Mouse (Mus musculus): ENCODE data around the gene Nbl1.

The Nbl1 gene

DNA sequence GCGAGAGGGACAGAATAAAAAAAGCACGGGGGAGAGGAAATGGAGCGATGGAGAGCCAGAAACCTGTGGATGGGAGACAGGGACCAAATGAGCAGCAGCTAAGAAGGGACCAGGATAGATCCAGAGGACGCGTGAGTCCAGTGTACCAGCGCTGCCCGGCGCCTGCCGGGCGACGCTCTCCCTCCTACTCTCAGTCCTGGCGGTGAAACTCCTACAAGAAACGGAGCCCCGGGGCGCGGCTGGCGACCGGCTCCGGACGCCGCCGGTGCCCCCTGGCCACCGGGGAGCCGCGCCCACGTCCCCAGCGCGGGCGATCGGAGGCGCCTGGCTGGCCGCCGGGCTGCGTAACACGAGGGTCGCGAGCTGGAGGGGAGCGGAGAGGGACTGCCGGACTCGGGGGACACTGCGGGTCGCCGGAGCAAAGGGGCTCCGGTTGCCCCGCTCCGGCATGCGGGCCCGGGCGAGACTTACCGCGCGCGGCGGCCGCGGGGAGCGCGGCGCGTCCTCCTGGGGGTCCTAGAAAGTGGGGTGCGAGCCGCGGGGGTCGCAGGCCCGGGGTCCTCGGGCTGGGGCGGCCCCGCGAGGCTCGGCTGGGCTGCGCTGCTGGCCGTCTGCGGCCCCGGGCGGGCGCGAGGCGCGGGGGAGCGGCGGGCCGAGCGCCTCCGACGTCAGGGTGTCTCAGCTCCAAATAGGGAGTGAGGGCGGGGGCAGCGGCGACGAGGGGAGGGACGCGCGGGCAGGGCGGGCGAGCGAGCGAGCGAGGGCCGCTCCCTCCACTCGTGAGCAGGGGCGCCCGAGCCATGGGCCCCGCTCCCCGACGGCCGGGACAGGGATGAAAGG lies at the start of gene Nbl1:
Nbl1 (minus strand) TSS at position 638 of the 840 bp plus-strand sequence.
- DNase-seq (ENCODE audit: low spot score in 2 of 2): no peak

GRCm38 (mm10) chr4:139141785-139142184 lies 49.0 kb upstream of the Nbl1 start:
- no peak for DNase-seq (ENCODE audit: low spot score in 2 of 2)

DNA sequence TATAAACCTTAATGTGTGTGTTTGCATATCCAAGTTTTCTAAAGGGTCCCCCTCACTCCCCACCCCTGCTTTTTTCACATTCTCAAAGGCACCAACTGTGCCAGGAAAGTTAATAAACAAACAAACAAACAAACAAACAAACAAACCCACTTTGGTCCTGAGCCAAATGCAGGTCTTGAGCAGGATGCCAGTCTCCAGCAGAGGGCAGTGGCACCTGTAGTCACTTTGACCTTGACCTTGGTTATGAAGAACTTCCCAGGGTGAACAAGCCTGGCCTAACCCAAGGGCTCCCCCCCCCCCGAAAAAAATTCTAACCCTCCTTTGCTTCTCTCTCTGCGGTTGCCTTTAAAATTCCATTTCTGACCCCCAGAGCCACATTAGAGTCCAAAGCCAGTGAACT lies 47.5 kb upstream of the Nbl1 start:
- DNase-seq (ENCODE audit: low spot score in 2 of 2): no peak

GRCm38 (mm10) chr4:139136011-139136410 lies 43.2 kb upstream of the Nbl1 start:
- DNase-seq (ENCODE audit: low spot score in 2 of 2): no peak

DNA sequence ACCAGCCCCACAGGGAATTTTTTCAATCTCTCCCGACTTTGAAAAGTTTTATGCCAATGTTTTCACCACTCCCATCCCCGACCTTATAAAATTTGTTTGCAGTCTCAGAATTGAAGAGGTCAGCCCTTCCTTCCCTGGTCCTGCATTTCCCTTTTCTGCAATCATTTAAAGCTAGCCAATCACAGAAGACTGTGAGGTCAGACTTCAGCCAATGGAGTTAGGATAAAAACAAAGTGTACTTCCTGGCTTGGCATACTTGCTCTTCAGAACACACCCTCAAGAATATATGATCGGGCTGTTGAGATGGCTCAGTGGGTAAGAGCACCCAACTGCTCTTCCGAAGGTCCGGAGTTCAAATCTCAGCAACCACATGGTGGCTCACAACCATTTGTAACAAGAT lies 40.3 kb upstream of the Nbl1 start:
- no peak for DNase-seq (ENCODE audit: low spot score in 2 of 2)

DNA sequence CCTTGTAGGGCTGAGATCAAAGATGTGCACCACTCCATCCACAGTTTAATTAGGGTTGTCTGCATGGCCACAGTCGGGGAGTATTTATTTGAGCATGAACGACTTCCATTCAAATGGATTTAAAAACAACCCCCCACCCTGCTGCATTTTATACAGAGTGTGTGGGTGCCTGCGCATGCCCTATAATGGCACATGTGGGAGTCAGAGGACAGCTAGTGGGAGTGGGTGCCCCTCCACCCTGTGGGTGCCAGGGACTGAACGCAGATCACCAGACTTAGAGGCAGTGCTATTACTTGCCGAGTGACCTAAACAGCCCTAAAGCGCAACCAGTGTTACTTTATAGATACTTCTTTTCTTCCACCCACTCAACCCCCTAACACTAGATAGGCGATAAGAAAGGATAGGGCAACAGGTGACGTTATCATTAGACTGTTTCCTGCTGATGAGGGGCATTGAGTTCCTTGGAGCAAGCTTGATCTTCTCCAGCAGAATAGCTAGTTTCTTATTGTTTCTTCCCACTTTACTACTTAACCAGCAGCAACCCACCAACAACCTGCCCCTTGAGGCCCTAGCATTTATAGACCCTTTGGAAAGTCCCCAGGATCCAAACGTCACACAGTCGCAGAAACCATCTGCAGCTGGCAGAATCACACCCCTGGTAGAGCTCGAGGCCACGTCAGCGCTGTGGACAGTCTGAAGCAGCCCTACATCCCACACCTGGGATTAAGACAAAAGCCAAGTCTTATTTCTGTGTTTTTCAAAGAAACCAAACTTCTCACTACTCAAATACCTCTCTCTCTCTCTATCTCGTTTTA lies 39.3 kb upstream of the Nbl1 start:
- peak in 1 of 2 experiments; percentile 12 for DNase-seq (ENCODE audit: low spot score in 2 of 2)

GRCm38 (mm10) chr4:139130701-139131549 lies 38.1 kb upstream of the Nbl1 start, which contains the start of gene Minos1:
Gene Minos1 (minus strand): TSS chr4:139131113.
- peak; percentile 94 to 98 for DNase-seq (ENCODE audit: low spot score in 2 of 2)

GRCm38 (mm10) chr4:139129806-139130700 lies 37.3 kb upstream of the Nbl1 start:
- peak in 1 of 2 experiments; percentile 13 for DNase-seq (ENCODE audit: low spot score in 2 of 2)

- no peak for DNase-seq (ENCODE audit: low spot score in 2 of 2)
Observed at GRCm38 (mm10) chr4:139126475-139126874, 33.7 kb upstream of the Nbl1 start.

- no peak for DNase-seq (ENCODE audit: low spot score in 2 of 2)
Observed at GRCm38 (mm10) chr4:139124940-139125339, 32.1 kb upstream of the Nbl1 start.

DNA sequence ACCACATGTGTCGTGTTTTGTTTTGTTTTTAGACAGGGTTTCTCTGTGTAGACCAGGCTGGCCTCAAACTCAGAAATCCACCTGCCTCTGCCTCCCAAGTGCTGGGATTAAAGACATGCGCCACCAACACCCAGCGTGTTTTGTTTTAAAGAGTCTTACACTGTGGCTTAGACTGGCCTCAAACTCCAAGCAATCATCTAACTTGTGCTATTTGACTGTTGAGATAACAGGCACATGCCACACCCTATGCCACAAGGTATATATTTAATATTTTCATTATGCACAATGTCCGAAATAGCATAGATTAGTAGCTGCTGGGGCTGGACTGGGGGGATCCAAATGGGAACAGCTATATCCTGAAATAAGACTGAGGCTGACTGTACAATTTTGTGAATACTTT lies 29.8 kb upstream of the Nbl1 start:
- DNase-seq (ENCODE audit: low spot score in 2 of 2): no peak

GRCm38 (mm10) chr4:139120998-139121397 lies 28.2 kb upstream of the Nbl1 start:
- DNase-seq (ENCODE audit: low spot score in 2 of 2): no peak

DNA sequence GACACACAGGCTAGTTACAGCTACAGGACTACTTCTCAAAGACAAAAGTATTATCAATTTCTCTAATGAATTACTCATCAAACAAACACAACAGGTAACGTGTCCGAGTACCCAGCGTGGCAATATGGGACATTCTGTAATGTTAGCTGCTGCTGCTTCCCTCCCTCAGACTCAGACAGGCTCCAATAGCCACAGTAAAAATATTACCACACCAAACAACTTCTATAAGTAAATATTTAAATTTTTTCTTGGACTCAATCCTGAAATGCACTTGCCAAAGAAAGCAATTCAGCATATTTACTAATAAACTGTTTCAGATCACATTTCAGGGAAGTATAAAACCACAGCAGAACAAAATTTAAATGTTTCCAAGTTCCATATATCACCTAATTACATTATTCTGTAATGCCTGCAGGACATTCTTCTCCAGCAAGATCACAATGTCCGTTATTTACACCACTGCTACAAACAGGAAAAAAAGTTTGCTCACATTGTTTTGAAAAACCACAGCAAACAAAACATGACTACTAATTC lies 27.6 kb upstream of the Nbl1 start:
- no peak for DNase-seq (ENCODE audit: low spot score in 2 of 2)

DNA sequence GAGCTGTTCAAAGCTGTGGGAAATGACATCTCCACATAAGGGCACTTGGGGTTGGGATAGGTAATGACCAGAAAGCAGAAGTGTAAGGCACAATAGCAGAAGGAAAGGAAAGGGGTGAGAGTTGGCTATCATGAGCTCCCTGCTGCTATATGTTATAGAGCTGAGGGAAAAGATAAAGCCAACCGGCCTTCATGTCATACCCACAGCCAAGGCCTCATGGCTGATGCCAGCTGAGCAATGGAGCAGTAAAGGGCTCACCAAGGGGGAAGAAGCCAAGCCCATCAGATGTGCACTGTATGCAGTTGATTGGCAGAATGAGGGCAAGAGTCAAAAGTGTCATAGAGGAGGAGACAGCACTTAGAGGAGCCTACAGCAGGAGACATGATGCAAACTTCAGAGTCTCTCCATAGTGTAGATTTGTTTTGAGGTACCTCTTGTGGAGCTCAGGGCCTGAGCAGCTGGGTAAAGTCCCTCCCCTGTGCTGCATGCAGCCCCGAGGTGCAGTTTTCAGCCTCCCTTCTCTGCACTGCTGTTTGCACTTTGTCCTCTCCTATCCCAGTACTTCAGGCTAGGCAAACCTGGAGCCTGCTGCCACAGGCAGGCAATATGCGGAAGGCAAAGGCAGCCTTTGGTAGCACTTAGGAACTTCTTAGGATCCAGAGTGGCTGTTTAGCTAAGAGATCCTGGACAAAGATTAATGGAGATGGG lies 23.7 kb upstream of the Nbl1 start:
- no peak for DNase-seq (ENCODE audit: low spot score in 2 of 2)

GRCm38 (mm10) chr4:139115721-139116120 lies 22.9 kb upstream of the Nbl1 start:
- no peak for DNase-seq (ENCODE audit: low spot score in 2 of 2)

GRCm38 (mm10) chr4:139112482-139112881 lies 19.7 kb upstream of the Nbl1 start:
- DNase-seq (ENCODE audit: low spot score in 2 of 2): no peak

- no peak for DNase-seq (ENCODE audit: low spot score in 2 of 2)
Observed at GRCm38 (mm10) chr4:139111421-139111820, 18.6 kb upstream of the Nbl1 start.

DNA sequence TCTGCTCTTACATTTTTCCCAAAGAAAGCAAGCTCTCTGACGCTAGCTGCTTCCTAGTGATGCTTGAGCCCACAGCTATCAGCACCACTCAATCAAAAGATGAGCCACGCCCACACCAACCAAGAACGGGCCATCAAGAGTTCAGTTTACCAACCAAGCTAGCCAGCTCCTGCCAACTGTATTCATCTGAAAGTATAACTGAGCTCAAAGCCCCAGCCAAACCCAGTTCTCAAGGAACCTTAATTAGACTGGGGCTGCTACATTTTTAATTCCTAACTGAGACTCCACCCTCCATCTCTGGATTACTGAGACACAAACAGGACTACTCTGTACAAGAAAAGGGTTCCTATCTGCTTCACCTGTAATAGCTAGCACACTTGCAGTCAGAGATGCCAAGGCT lies 18.1 kb upstream of the Nbl1 start:
- DNase-seq (ENCODE audit: low spot score in 2 of 2): no peak

GRCm38 (mm10) chr4:139105453-139105852 lies 12.7 kb upstream of the Nbl1 start:
- no peak for DNase-seq (ENCODE audit: low spot score in 2 of 2)

- no peak for DNase-seq (ENCODE audit: low spot score in 2 of 2)
Observed at GRCm38 (mm10) chr4:139101546-139101945, 8.8 kb upstream of the Nbl1 start.

All from left cerebral cortex, adult 9 months (tissue).